Mouse (Mus musculus) embryo, embryonic 10 days (tissue): ENCODE measurements around the gene Apbb2.
"Not testable (repeated sequence)": the region's sequence is repeated elsewhere in the genome, so short reads cannot be mapped to it uniquely, and the experiment has no call there.

Experiments used
- DNase-seq: peaks from one replicate; pipeline ENCODE4 v3.0.0-alpha.2; 2015; ENCODE audit warnings: low spot score

The Apbb2 gene

GRCm38 (mm10) chr5:66296116-66296515 is 322.5 kb downstream of the Apbb2 start:
- no peak for DNase-seq

GRCm38 (mm10) chr5:66294952-66295351 is 323.6 kb downstream of the Apbb2 start:
- DNase-seq = no peak

- no peak for DNase-seq
Observed at GRCm38 (mm10) chr5:66294106-66294625, 324.4 kb downstream of the Apbb2 start.

- DNase-seq = peak; percentile 45
Observed at GRCm38 (mm10) chr5:66280742-66281141, 337.8 kb downstream of the Apbb2 start.

- DNase-seq = no peak
Observed at GRCm38 (mm10) chr5:66279650-66280049, 338.9 kb downstream of the Apbb2 start.

- DNase-seq = no peak
Observed at GRCm38 (mm10) chr5:66274417-66274816, 344.2 kb downstream of the Apbb2 start.

GRCm38 (mm10) chr5:66271141-66271540 is 347.4 kb downstream of the Apbb2 start:
- DNase-seq = no peak

- DNase-seq = no peak
Observed at GRCm38 (mm10) chr5:66269616-66270015, 349.0 kb downstream of the Apbb2 start.

GRCm38 (mm10) chr5:66263398-66263797 is 355.2 kb downstream of the Apbb2 start:
- DNase-seq = peak; percentile 72

- DNase-seq = no peak
Observed at GRCm38 (mm10) chr5:66262475-66262874, 356.1 kb downstream of the Apbb2 start.

- DNase-seq = peak; percentile 47
Observed at GRCm38 (mm10) chr5:66259756-66260448, 358.7 kb downstream of the Apbb2 start, which contains the start of gene Nsun7. TSS of gene Nsun7 (plus strand) at chr5:66259897.

- not testable (repeated sequence) for DNase-seq
Observed at GRCm38 (mm10) chr5:66259431-66259755, 359.2 kb downstream of the Apbb2 start.

GRCm38 (mm10) chr5:66259000-66259399 is 359.6 kb downstream of the Apbb2 start:
- no peak for DNase-seq

- DNase-seq = no peak
Observed at GRCm38 (mm10) chr5:66255044-66255443, 363.5 kb downstream of the Apbb2 start.

- DNase-seq = no peak
Observed at GRCm38 (mm10) chr5:66253219-66253618, 365.4 kb downstream of the Apbb2 start.
